Mouse (Mus musculus) heart, postnatal 0 days (tissue): ENCODE measurements around the gene Prmt1.

Source experiments
- CTCF ChIP-seq: IDR thresholded peaks from 2 replicates; pipeline ENCODE4 v1.5.1; 2016; ENCODE audit warnings: antibody characterized with exemption, control low read depth, low read depth
- EP300 ChIP-seq: IDR thresholded peaks from 2 replicates; pipeline ENCODE4 v1.6.1; 2016; ENCODE audit warnings: antibody characterized with exemption, low read depth

DNA sequence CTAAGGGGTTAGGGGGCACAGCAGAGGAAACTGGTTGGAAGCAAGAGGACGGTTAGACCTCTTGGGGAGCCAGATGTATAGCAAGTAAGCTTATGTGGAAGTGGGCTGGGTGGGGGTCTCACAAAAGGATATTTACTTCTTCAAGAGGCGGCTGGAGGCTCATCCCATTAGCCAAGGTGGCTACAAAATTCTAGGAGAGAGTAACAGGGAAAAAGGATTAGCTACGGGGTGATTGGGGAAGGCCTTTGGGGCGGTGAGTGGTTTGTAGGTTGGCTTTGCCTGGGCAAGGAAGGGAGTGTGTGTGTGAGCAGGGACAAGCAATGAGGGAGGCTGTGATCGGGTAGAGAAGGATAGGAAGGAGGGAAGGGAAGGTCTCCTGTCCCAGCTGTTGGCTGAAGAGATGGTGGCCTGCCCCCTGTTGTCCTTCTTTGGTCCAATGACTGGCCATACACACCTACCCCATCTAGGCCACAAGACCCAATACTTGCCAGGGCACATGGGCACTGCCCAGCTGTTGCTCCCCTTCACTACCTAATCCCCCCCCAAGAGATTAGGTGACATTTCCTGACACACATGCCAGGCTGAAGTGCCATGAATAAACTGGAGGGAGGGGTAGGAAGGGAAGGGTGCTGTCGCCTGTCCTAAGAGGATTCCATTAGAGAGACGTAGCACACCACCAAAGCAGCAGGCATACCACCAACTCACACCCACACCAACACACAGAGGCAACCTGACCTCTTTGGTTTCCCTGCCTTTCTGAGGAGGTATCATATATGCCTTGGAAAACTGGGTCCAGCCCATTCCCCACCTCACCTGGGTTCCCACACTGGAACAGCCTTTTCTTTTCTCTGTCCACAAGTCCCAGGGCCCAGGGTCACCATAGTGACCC, 2.2 kb downstream of the Prmt1 start:
- TF ChIP-seq CTCF (0 out of 2 replicates have a peak, but pooled peaks have one; percentile 5), EP300 (no peak)
